Mouse (Mus musculus) small intestine, adult 2 months (tissue): Measurements from ENCODE around the gene Mex3a.

ENCODE experiments used
- CTCF ChIP-seq: fragments of 200-500 bp; IDR thresholded peaks from 2 replicates; pipeline ENCODE4 v1.5.1; 2012; ENCODE audit warnings: low read depth, mild to moderate bottlenecking, control low read depth, inconsistent platforms, low read length, moderate library complexity, mixed read lengths; ENCODE audit not compliant: insufficient replicate concordance, insufficient read length; ENCODE audit errors: extremely low read depth
- POLR2A ChIP-seq: fragments of 200-500 bp; IDR thresholded peaks from 2 replicates; pipeline ENCODE4 v1.6.1; 2012; ENCODE audit warnings: low read depth, mild to moderate bottlenecking, control low read depth, inconsistent platforms, low read length, moderate library complexity

DNA sequence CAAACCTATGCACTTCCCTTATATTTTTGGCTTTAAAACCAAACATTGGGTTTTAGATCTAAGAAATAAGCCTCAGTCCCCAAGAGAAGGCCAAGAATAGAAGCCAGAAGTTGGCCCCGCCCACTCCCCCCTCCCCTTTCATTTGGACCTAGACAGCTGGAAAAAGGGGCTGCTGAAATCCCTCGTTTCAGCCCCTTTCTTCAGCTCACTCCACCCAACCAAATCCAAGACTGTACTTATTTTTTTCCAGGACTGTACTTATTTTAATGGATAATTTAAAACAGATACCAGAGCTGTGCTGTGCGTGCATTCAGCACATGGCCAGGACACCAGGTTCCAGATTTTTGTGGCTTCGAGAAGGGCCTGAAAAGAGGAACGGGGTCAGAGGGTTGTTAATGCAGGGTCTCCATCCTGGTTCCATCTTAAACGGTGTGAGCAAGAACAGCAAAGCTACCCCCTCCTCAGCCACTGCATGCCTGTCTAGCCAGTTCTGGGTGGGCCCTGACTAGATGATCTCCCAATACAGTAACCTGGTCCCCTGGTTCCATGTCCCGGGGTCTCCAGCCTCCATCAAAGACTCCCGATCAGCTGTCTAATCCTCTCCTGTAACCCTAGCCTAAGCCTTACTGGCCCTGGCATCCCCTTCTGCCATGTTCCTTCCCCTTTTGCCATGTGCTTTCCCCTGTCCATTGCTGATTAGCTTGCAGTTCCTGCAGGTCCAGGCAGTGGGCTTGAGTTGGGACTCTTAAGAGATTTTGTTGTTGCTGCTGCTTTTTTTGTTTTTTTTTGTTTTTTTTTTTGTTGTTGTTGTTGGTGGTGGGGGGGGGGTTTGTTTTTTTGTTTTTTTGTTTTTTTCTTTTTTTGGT lies 28.1 kb upstream of the Mex3a start:
- no peak for TF ChIP-seq CTCF
- TF ChIP-seq POLR2A: no peak
